Mouse (Mus musculus): ENCODE measurements around the gene Dnajc25. TPM values are rescaled to one million over a fixed set of nuclear protein-coding genes. Genes with fewer than 3 reads are reported as not detected.

Gene Dnajc25
- total RNA-seq, 2 experiments from 2014 or later = 5.5 to 6.1 TPM

GRCm38 (mm10) chr4:59047222-59047621 lies 52.4 kb downstream of the Dnajc25 start:
- no peak overlapping the region for H3K27ac ChIP-seq
- no peak overlapping the region for H3K4me3 ChIP-seq
- no peak for DNase-seq (ENCODE audit: low spot score in 2 of 2)
- no peak for TF ChIP-seq CTCF (conservative IDR thresholded peaks at IDR 0.05)

DNA sequence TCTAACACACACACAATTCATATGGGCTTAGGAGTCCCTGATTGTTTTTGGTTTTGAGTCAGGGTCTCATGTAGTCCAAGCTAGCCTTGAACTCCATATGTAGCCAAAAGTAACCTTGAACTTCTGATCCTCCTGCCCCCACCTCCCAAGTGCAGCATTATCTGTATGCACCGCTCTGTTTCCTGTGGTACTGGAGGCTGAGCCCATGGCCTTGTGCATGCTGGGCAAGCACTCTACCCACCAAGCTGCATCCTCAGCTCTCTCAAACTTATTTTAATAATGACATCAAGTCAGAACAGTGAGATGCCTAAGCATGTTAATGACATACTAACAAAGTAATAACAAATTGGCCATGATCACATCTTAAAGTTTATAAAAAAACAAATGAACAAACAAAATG lies 56.2 kb downstream of the Dnajc25 start:
- TF ChIP-seq CTCF (conservative IDR thresholded peaks at IDR 0.05) = no peak
- DNase-seq (ENCODE audit: low spot score in 2 of 2) = no peak
- no peak overlapping the region for H3K27ac ChIP-seq

DNA sequence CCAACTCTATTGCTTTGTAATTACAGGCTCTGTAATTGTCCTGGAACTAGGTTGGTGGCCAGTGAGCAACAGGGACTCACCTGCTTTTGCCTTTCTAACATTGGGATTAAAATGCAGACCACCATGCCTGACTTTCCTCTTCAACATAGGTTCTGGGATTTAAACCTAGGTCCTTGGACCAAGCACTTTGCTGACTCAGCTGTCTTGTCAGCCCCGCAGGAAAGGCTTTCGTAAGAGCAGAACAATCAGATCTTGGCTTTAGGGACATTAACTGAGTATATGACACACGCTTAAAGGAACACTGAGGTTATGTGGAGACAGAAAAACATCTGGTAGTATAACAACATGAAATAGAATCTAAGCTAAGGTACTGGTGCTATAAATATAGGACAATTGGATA lies 63.1 kb downstream of the Dnajc25 start:
- Histone ChIP-seq H3K27ac (no peak overlapping the region), H3K4me3 (no peak overlapping the region)
- no peak for TF ChIP-seq CTCF (conservative IDR thresholded peaks at IDR 0.05)
- DNase-seq (ENCODE audit: low spot score in 2 of 2) = no peak

More for the DNA sequence above, 56.2 kb downstream of the Dnajc25 start:
- no peak overlapping the region for H3K4me3 ChIP-seq

GRCm38 (mm10) chr4:59062526-59062925 lies 67.7 kb downstream of the Dnajc25 start:
- H3K4me3 ChIP-seq = no peak overlapping the region
- DNase-seq (ENCODE audit: low spot score in 2 of 2) = no peak
- no peak overlapping the region for H3K27ac ChIP-seq
- TF ChIP-seq CTCF (conservative IDR thresholded peaks at IDR 0.05) = no peak

GRCm38 (mm10) chr4:59069276-59069675 lies 74.4 kb downstream of the Dnajc25 start:
- Histone ChIP-seq H3K4me3 (no peak overlapping the region), H3K27ac (no peak overlapping the region)
- no peak for DNase-seq (ENCODE audit: low spot score in 2 of 2)
- no peak for TF ChIP-seq CTCF (conservative IDR thresholded peaks at IDR 0.05)

Other genes with a start within 250 kb of the Dnajc25 start
- under 1 TPM in 1 of 2 experiments, not detected in 1; 0.20 TPM for gene Olfr267, start 207.3 kb upstream of the Dnajc25 start, total RNA-seq (2021)
- 100 to 1,000 TPM; 117 to 120 TPM for gene Ecpas, start 82.3 kb upstream of the Dnajc25 start, total RNA-seq (2021)
- gene Zkscan16, start 51.4 kb upstream of the Dnajc25 start, total RNA-seq (2021) = 10 to 100 TPM; 51.3 to 53.1 TPM
- gene Ptgr1, start 7.9 kb upstream of the Dnajc25 start, total RNA-seq (2021) = 1 to 10 TPM; 3.2 to 3.3 TPM
- gene Gm20503, start 8.1 kb downstream of the Dnajc25 start, total RNA-seq (2021) = 1 to 10 TPM in 1 of 2 experiments, not detected in 1; 2.5 TPM
- gene Gng10, start 40.0 kb downstream of the Dnajc25 start, total RNA-seq (2021) = 10 to 100 TPM; 91.0 to 93.5 TPM
- gene AI481877, start 143.9 kb downstream of the Dnajc25 start, total RNA-seq (2021) = not detected
- gene Ugcg, start 194.2 kb downstream of the Dnajc25 start, total RNA-seq (2021) = 10 to 100 TPM; 67.1 to 68.0 TPM

All from layer of hippocampus, adult 2 months (tissue).